Mouse (Mus musculus): ENCODE measurements around the gene Cep68.

GRCm38 (mm10) chr11:20207589-20207988 lies 41.6 kb downstream of the Cep68 start:
- TF ChIP-seq GATA1 (IDR thresholded peaks at IDR 0.05; ENCODE audit: borderline replicate concordance, low read length) (no peak), FLI1 (IDR thresholded peaks at IDR 0.05; ENCODE audit: low read length) (no peak)

Measured in megakaryocyte, embryonic 14.5 days (primary cell).